In genomic region chr4:128805150-128806042, GRCm38 (mm10) we compare ENCODE assay signal across 8 mouse cellular contexts. TPM values are rescaled to one million over a fixed set of nuclear protein-coding genes. Genes with fewer than 3 reads are reported as not detected.
DNase-seq lines count a peak whose midpoint lies in the region; ATAC-seq and TF ChIP-seq lines count a peak whose summit lies in the region.

No protein-coding gene starts in this region.

- H3K27me3 ChIP-seq in embryonic facial prominence, embryonic 13.5 days = no peaks in the 10 kb centered on the region
- H3K27me3 ChIP-seq in hindbrain, embryonic 15.5 days = no peaks in the 10 kb centered on the region
- H3K27me3 ChIP-seq in liver, adult 2 months (ENCODE audit: control insufficient read depth, insufficient read depth, low read length) = no peaks in the 10 kb centered on the region

- TF ChIP-seq CTCF in liver, adult 2 months (IDR thresholded peaks at IDR 0.05; ENCODE audit: low read depth, low read length) = no peak

- peak overlapping the region; percentile 89 for H3K4me3 ChIP-seq in embryonic facial prominence, embryonic 13.5 days
- H3K4me3 ChIP-seq in hindbrain, embryonic 15.5 days = peak overlapping the region; percentile 78
- peak overlapping the region; percentile 72 for H3K4me3 ChIP-seq in liver, adult 2 months (ENCODE audit: insufficient read depth, low read depth, low read length)

- DNase-seq in layer of hippocampus, postnatal 14 days (ENCODE audit: low spot score in 2 of 2) = peak; percentile 34 to 61
- DNase-seq in layer of hippocampus, adult 11-12 months (ENCODE audit: low spot score) = no peak
- DNase-seq in NIH3T3 (ENCODE audit: low read depth) = peak; percentile 72
- DNase-seq in liver, adult 2 months (ENCODE audit: extremely low read depth, low read depth, low spot score) = peak; percentile 66
- peak; percentile 59 for DNase-seq in naive thymus-derived CD4-positive, alpha-beta T cell, adult 2 months (ENCODE audit: low read depth)
- no peak for DNase-seq in yolk sac, embryonic 10.5 days (ENCODE audit: low spot score)

- peaks cover 50% of the 10 kb centered on the region for H3K4me1 ChIP-seq in embryonic facial prominence, embryonic 13.5 days
- peaks cover 49% of the 10 kb centered on the region for H3K4me1 ChIP-seq in hindbrain, embryonic 15.5 days (replicated peaks)
- H3K4me1 ChIP-seq in liver, adult 2 months (ENCODE audit: control insufficient read depth, insufficient read depth, low read length) = peaks cover 12% of the 10 kb centered on the region

- TF ChIP-seq POLR2A in liver, adult 2 months (IDR thresholded peaks at IDR 0.05; ENCODE audit: extremely low read depth, insufficient read depth, low read length) = 0 out of 2 replicates have a peak, but pooled peaks have one; percentile 19

- peak overlapping the region; percentile 99 for H3K9ac ChIP-seq in embryonic facial prominence, embryonic 13.5 days
- H3K9ac ChIP-seq in hindbrain, embryonic 15.5 days = peak overlapping the region; percentile 91
- H3K9ac ChIP-seq in liver, adult 2 months (ENCODE audit: low read depth, low read length) = peak overlapping the region; percentile 94

- H3K27ac ChIP-seq in embryonic facial prominence, embryonic 13.5 days = peak overlapping the region; percentile 98
- peak overlapping the region; percentile 95 for H3K27ac ChIP-seq in hindbrain, embryonic 15.5 days (replicated peaks)
- peak overlapping the region; percentile 49 for H3K27ac ChIP-seq in liver, adult 2 months (replicated peaks; ENCODE audit: insufficient read depth, low read depth, low read length)

- peak overlapping the region; percentile 93 for H3K4me2 ChIP-seq in embryonic facial prominence, embryonic 13.5 days
- H3K4me2 ChIP-seq in hindbrain, embryonic 15.5 days = peak overlapping the region; percentile 90

- peaks cover 19% of the 10 kb centered on the region; the same call in 1 of the 2 replicates for H3K79me2 ChIP-seq in liver, adult 2 months (ENCODE audit: control insufficient read depth, insufficient read depth, low read length)

- ATAC-seq in embryonic facial prominence, embryonic 13.5 days (ENCODE audit: insufficient number of reproducible peaks, insufficient read depth, low FRiP score, low TSS enrichment, low read depth) = no peak
- peak; percentile 19; the same call in 1 of the 2 replicates for ATAC-seq in hindbrain, embryonic 15.5 days (ENCODE audit: low FRiP score, low read depth)

- under 1% methylated on average over 59 of the region's 74 CpGs for WGBS in embryonic facial prominence, embryonic 13.5 days
- under 1% methylated on average over 37 of the region's 74 CpGs for WGBS in hindbrain, embryonic 15.5 days
- 2% methylated on average over 62 of the region's 74 CpGs for WGBS in liver, adult 2 months

- 0 out of 2 replicates have a peak, but pooled peaks cover 6% of the 10 kb centered on the region for H3K36me3 ChIP-seq in embryonic facial prominence, embryonic 13.5 days
- H3K36me3 ChIP-seq in hindbrain, embryonic 15.5 days = no peaks in the 10 kb centered on the region
- no peaks in the 10 kb centered on the region for H3K36me3 ChIP-seq in liver, adult 2 months (ENCODE audit: control insufficient read depth, insufficient read depth, low read length)

- H3K9me3 ChIP-seq in embryonic facial prominence, embryonic 13.5 days = no peaks in the 10 kb centered on the region
- H3K9me3 ChIP-seq in hindbrain, embryonic 15.5 days = no peaks in the 10 kb centered on the region

RNA-seq across cellular contexts. Expression of gene Zfp362, which starts 0.4 kb away (rescaled TPM):
- 10 to 100 TPM; 34.7 to 35.5 TPM for total RNA-seq in layer of hippocampus, postnatal 14 days (2021)
- polyA plus RNA-seq in embryonic facial prominence, embryonic 13.5 days (2015; fragmentation: Nextera tagmentation; extraction: Ambion mirVana) = 50.2 and 51.7 TPM in 2 replicates
- 33.6 and 36.7 TPM in 2 replicates for polyA plus RNA-seq in hindbrain, embryonic 15.5 days (2015; fragmentation: Nextera tagmentation; extraction: Ambion mirVana)
- total RNA-seq in liver, adult 2 months (2014; rRNA removed) = 0.83 and 0.87 TPM in 2 replicates
- 5.7 and 6.2 TPM in 2 replicates for polyA plus RNA-seq in liver, adult 2 months (2012; rRNA removed)

RNA-seq across cellular contexts. Expression of gene A3galt2, which starts 50.2 kb away (rescaled TPM):
- under 1 TPM; 0.35 to 0.62 TPM for total RNA-seq in layer of hippocampus, postnatal 14 days (2021)
- polyA plus RNA-seq in embryonic facial prominence, embryonic 13.5 days (2015; fragmentation: Nextera tagmentation; extraction: Ambion mirVana) = 0.29 and 0.38 TPM in 2 replicates
- 0.18 and 0.24 TPM in 2 replicates for polyA plus RNA-seq in hindbrain, embryonic 15.5 days (2015; fragmentation: Nextera tagmentation; extraction: Ambion mirVana)
- under 0.01 and 0.07 TPM in 2 replicates for total RNA-seq in liver, adult 2 months (2014; rRNA removed)
- 0.02 TPM in 1 of 2 replicates, not detected in the other for polyA plus RNA-seq in liver, adult 2 months (2012; rRNA removed)

Comparison
In these comparisons a context has a peak if more than half of its experiments do, and no peak if none do; other contexts are left out.
1. DNase-seq: peak in layer of hippocampus, postnatal 14 days (2 of 2), NIH3T3 (single experiment), liver, adult 2 months (single experiment) and naive thymus-derived CD4-positive, alpha-beta T cell, adult 2 months (single experiment); none in layer of hippocampus, adult 11-12 months (single experiment) and yolk sac, embryonic 10.5 days (single experiment).
2. Peak in every context shown above with its lines, with median percentiles within 50 percentile points of each other: H3K27ac ChIP-seq, H3K4me3 ChIP-seq and H3K9ac ChIP-seq.